Mouse (Mus musculus) bone marrow macrophage, adult 2 months (primary cell): ENCODE measurements around the gene Ms4a4c.

Source experiments
- CTCF ChIP-seq: IDR thresholded peaks from 2 replicates; pipeline ENCODE4 v1.5.1; 2012; ENCODE audit warnings: low read depth, mild to moderate bottlenecking, low read length, moderate library complexity
- POLR2A ChIP-seq: IDR thresholded peaks from 2 replicates; pipeline ENCODE4 v1.6.1; 2012; ENCODE audit warnings: mild to moderate bottlenecking, low read depth, low read length, borderline replicate concordance

- no peak for TF ChIP-seq CTCF
- no peak for TF ChIP-seq POLR2A
These were observed 42.6 kb upstream of the Ms4a4c start for GRCm38 (mm10) chr19:11362002-11362401.
